Mouse (Mus musculus) frontal cortex, adult (tissue): Measurements from ENCODE around the gene Gpc1.

Experiments
- ATAC-seq: cut with Nextera tagmentation; 2 replicates; pipeline ENCODE4 v1.9.2; 2017; ENCODE audit warnings: mild to moderate bottlenecking, moderate library complexity, mixed read lengths; ENCODE audit not compliant: low TSS enrichment

The Gpc1 gene

GRCm38 (mm10) chr1:92831188-92832001, at the start of gene Gpc1:
Gene Gpc1 (plus strand): TSS chr1:92831645.
- ATAC-seq = peak; percentile 75

DNA sequence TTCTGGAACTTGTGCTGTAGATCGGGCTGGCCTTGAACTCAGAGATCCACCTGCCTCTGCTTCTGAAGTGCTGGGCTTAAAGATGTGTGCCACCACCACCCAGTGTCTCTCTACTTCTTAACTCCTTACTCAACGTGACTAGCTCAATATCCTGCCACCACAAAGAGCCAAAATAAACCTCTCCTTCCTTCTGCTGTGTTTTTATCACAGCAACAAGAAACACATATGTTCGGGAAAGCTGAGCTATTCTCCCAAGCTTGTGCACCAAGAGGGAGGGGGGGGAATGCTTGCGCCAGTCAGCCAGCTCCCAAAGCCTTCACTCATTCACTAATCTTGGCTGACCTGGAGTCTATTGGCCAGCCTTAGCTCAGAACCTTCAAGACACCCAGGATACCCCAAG, 49.6 kb upstream of the Gpc1 start:
- peak; percentile 90 for ATAC-seq

GRCm38 (mm10) chr1:92782587-92782986, 48.9 kb upstream of the Gpc1 start:
- ATAC-seq = no peak

DNA sequence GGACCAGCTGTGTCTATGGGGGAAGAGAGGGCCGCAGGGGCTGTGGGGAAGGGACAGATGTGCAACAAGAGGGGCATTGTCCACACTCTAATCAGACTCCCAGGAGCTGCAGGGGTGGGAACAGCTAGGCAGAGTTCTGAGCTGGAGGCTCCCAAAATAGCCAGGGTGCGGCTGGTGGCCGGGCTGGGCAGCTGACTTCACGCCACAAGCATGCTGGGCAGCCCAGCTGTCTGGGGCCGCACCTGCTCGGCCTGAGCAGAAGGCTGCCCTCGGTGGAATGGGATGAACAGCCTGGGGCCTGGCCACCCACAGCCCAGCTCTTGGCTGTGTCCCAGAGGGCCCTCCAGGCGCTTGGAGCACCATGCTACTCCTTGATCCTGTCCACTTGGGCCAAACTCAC, 44.2 kb upstream of the Gpc1 start:
- no peak for ATAC-seq

- no peak for ATAC-seq
These were observed 43.4 kb upstream of the Gpc1 start for GRCm38 (mm10) chr1:92788049-92788448.

DNA sequence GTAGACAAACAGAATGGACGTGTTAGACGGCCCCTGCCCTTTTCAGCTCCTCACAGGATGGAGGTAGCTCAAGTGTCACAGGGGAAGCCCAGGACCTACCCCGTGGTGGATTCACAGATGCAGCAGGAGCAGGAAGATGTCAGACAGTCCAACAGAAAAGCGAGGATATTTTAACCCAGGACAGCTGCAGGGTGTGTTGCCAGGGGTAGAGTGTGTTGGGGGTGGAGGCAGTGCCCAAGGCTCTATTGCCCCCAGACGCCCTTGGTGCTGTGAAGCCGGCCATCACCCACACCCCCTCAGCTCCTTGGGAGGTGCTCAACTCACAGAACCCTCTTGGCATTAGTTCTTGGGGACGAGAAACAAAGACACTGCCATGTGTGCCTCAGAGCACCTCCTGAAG, 40.8 kb upstream of the Gpc1 start:
- ATAC-seq = no peak

DNA sequence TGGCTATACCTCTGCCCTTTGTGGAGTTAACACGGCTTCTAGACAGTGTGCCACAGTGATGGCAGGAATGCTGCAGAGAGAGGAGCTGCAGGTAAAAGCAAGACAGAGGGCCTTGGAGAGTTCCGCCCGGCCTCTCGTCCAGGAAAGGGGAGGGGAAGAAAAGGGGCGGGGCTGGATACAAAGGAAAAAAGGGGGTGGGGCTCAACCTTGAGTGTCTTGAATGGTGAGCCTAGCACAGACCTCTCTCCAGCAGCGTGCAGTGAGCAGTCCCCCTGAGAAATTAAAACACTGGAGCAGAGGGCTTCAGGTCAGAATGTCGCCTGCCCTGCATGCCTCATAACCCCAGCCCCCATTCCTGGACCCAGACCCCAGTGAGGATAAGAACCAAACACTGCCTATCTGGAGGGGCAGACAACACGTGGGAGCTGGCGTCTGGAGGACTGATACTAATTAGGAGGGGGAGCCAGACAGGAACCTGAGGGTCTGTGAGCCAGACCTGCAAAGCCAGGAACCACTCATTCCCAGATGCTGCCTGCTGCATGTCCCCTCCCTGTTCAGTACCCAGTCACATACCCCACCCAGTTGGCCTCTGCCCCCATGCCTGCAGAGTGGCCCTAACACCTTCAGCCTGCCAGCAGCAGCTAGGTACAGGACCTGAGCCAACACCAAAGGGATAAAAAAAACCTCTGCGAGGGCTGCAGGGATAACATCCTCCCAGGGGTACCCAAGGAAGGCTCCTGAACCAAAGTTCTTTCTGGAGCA, 40.2 kb upstream of the Gpc1 start:
- no peak for ATAC-seq

GRCm38 (mm10) chr1:92793781-92794180, 37.7 kb upstream of the Gpc1 start:
- peak; percentile 69 for ATAC-seq

GRCm38 (mm10) chr1:92798425-92798824, 33.0 kb upstream of the Gpc1 start:
- ATAC-seq = no peak

DNA sequence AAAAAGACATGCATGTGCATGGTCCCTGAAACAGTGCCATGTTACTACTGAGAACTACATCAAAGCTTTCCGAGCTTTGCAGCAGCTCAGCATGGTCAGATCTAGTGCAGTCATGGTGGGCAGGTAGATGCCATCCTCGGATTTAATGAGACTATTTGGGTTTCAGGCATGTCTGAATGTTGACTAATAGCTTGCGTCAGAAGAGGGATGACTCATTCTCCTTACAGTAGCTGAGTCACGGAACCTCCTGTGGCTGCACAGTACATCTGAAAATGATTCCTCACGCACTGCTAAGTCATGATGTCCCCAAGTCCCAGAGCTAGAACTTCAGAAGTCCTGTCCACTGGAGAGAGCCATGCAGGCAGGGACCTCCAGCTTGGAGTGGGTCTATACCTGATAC, 31.8 kb upstream of the Gpc1 start:
- ATAC-seq = peak; percentile 96

- ATAC-seq = no peak
These were observed 29.1 kb upstream of the Gpc1 start for GRCm38 (mm10) chr1:92802362-92802761.

DNA sequence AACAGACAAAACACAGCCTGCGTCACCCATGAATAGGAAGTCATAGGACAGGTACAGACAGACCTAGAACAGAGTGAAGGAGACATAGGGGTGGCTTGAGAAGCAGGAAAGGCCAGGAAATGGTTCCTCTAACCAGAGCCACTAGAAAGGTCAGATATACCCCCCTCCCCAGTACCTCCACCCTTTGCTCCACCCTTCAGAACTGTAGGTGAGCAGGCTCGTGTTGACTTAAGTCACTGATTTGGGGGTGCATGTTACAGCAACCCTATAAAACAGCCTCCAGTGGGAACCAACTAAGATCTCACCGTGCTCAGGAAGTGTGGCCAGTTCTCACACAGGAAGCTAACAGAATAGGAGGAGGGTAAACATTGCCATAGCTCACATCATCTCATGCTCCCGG, 28.1 kb upstream of the Gpc1 start:
- no peak for ATAC-seq

DNA sequence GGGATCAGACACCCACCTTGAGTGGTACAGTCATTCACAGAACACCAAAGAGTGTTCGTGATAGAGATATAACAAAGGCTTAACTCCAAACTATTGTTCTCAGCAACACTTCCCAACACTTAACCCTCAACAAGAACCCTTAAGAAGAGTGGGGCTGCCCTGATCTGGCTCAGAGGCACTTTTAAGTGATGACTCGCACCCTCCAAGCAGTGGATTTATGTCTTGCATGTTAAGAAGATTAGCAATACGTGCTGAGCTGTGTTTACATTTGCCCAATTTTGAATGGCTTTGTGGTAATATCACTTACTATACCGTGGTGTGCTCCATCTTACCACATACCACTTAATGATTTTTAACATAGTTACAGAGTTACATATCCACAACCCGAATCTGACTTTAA, 26.3 kb upstream of the Gpc1 start:
- ATAC-seq = no peak

DNA sequence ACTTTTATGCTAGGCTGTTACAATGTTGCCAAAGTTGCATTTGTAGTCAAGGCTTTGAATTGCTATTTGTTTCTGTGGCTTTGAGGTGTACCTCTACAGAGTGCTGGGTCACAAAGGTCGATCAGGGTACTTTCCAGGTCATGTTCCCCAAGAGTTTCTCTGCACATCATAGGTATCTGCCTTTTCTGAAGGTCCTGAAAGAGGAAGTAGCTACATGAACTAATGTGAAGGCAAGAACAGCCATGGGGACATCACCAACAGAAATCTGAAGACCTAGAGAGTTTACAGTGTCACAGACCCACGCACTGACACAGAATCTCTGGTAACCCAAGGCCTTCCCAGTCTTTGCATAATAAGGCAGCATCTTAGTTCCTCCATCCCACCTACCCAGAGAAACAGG, 25.6 kb upstream of the Gpc1 start:
- ATAC-seq = no peak

GRCm38 (mm10) chr1:92806720-92807119, 24.7 kb upstream of the Gpc1 start:
- no peak for ATAC-seq

DNA sequence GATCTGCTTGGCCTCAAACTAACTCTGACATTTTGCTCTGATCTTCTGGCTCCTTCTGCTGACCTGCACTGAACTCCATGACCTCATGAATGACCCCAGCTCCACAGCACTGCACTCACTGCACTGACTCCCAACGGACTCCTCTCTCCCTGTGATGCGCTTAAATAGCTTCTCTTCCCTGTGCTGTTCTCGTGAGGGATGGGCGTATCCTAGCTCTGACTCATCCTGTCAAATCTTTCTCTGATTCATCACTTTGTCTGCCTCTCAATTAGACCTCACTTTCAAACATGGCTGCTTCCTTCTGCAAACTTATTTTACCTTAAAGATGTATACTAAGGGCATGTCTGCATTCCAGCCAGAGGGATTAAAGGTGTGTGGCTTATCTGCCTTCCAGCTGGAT, 21.8 kb upstream of the Gpc1 start:
- no peak for ATAC-seq

DNA sequence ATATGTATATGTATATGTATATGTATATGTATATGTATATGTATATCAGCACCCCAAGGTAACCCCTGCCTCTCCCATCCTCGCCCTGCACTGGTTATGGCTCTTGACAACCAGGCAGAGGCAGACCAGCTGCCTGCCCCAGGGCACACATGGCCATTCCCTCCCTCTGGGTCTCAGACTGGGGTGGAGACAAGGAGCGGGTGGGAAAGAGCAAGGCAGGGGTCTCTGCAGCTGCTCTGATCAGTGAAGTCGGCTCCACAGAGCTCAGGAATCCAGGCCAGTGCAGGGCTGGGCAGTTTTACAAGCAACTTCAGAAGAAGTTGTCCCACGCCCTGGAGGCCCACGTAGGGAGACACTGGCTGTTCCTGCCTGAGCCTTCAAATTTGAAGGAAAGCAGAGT, 17.1 kb upstream of the Gpc1 start:
- ATAC-seq = no peak

DNA sequence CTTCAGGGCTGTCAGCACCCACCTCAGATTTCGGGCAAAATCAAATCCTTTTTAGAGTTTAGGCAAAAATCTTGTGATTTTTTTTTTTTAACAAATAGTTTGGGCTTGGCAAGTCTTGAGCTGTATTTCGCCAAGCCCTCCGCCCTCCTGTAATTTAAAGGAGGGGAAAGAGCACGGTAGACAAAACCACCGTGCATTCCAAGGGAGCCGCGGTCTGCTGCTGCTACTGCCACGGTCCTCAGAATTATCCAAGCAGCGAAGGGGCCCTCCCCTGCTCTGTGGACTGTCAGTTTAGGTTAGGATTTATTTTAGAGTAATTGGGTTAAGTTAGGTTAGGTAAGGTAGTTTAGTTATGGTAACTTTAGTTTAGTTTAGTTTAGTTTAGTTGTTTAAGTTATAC, 16.3 kb upstream of the Gpc1 start:
- no peak for ATAC-seq

GRCm38 (mm10) chr1:92815756-92816294, 15.6 kb upstream of the Gpc1 start:
- ATAC-seq = no peak

DNA sequence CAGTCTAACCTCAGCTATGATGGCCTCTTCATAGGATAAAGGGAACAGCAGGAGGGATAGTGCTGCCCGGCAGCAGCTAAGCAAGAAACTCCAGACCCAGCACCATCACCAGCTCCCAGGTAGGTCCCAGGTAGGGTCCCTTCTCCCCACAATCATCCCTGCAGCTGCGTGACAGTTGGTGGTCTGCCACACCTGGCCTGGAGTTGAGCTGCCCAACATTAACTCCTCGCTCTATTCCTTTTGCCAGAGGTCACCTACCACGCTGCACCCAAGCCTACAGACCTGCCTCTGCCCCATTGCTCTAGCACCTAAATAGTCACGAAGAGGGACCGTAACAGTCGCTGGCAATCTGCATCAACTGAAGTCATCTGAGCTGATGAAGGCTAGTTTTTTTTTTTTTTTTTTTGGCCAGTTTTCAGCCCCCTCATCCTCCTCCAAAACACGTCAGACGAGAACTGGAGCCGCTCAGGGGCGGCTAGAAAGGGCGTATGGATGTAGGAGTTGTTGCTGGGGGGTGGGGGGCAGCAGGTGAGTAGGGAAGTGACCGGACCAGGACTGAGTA, 738 bp upstream of the Gpc1 start:
- no peak for ATAC-seq

DNA sequence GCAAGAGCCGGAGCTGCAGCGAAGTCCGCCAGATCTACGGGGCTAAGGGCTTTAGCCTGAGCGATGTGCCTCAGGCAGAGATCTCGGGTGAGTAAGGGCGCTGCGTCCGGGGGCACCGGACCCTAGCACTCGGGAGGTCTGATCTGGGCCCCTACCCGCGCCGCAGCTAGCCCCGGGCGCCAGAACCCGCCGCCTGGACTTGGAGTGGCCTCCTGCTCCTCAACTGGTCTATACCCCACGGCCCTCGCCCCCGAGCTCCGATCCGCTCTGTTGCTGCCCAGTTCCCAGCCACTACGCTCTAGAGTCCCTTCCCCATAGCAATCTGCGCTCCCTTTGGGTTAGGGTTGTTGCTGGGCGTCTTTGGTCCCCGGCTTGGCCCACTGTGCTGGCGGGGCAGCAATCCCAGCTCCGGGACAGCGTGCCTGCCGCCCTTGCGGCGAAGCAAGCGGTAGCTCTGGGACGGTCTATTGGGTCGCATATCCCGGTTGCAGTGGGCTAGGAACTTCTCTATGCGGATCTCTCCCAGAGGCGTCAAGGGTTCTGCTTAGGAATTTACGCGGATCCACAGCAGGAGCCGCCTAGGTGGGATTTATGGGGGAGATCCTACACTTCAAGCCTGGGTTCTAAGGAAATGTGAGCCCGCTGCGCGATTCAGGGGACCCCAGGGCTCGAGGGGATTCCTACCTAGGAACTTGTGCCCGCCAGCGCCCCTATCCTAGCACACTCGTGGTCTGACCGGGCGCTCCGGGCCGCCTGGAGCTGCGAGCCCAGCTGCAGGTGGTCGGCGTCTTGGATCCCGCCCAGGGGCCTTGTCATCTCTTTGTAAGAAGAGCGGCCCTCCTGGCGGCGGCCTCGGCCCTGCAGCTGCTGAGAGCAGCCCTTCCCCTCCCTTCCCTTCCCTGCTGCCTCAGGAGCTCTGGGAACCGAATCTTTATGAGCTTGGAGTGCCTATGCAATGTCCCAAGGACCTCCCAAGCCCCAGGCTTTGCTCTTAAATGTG, 866 bp downstream of the Gpc1 start:
- ATAC-seq = peak; percentile 9; the same call in 1 of the 2 replicates
